Mouse (Mus musculus) stomach, embryonic 14.5 days (tissue): ENCODE measurements around the gene Knop1. TPM values are rescaled to one million over a fixed set of nuclear protein-coding genes. Genes with fewer than 3 reads are reported as not detected.
A peak's percentile ranks its signal among the peaks of the same experiment; 100 is the strongest.

Source experiments
- ATAC-seq: fragments of 200-750 bp; cut with Nextera tagmentation; 2 replicates; pipeline ENCODE4 v1.8.0; 2017; ENCODE audit warnings: low read depth, moderate TSS enrichment; ENCODE audit not compliant: insufficient number of reproducible peaks, insufficient read depth, low FRiP score
- H3K27ac ChIP-seq: fragments of 300-500 bp; sonication (generic); 2 replicates; pipeline ENCODE4 v1.5.1; 2014; ENCODE audit warnings: mild to moderate bottlenecking, low read length, moderate library complexity, mixed read lengths
- H3K27me3 ChIP-seq: fragments of 300-500 bp; sonication (generic); 2 replicates; pipeline ENCODE4 v1.6.1; 2014; ENCODE audit warnings: low read length, control low read depth, mixed read lengths; ENCODE audit not compliant: control insufficient read depth, insufficient read depth
- H3K36me3 ChIP-seq: fragments of 300-500 bp; sonication (generic); 2 replicates; pipeline ENCODE4 v1.6.1; 2014; ENCODE audit warnings: mild to moderate bottlenecking, control low read depth, low read length, moderate library complexity, mixed read lengths; ENCODE audit not compliant: control insufficient read depth, insufficient read depth
- H3K4me1 ChIP-seq: fragments of 300-500 bp; sonication (generic); 2 replicates; pipeline ENCODE4 v1.6.1; 2014; ENCODE audit warnings: low read length, control low read depth, mixed read lengths; ENCODE audit not compliant: control insufficient read depth, insufficient read depth
- H3K4me2 ChIP-seq: fragments of 300-500 bp; sonication (generic); replicated peaks from 2 replicates; pipeline ENCODE4 v1.6.1; 2014; ENCODE audit warnings: low read depth, low read length, control low read depth
- H3K4me3 ChIP-seq: fragments of 300-500 bp; sonication (generic); 2 replicates; pipeline ENCODE4 v1.5.1; 2014; ENCODE audit warnings: low read depth, low read length, control low read depth
- H3K9ac ChIP-seq: fragments of 300-500 bp; sonication (generic); replicated peaks from 2 replicates; pipeline ENCODE4 v1.6.1; 2014; ENCODE audit warnings: low read depth, mild to moderate bottlenecking, control low read depth, low read length, moderate library complexity, mixed read lengths
- H3K9me3 ChIP-seq: fragments of 300-500 bp; sonication (generic); 2 replicates; pipeline ENCODE4 v1.6.1; 2016; ENCODE audit warnings: low read depth, low read length, control low read depth; ENCODE audit not compliant: control insufficient read depth
- WGBS: fragments of 180-500 bp; shearing (Covaris S2); extraction: QIAGEN DNeasy Blood & Tissue Kit; methylation state at CpG from one replicate; pipeline ENCODE4 v1.1.7; 2014; 5-methylcytosine and 5-hydroxymethylcytosine counted together
- polyA plus RNA-seq: library from polyadenylated mRNA; unstranded; fragments of >200 nt; fragmentation: Nextera tagmentation; extraction: Ambion mirVana; gene quantifications from 2 replicates; pipeline ENCODE4 v1.2.1, GENCODE M21; 2014

The Knop1 gene
- polyA plus RNA-seq = 108 and 112 TPM in 2 replicates

DNA sequence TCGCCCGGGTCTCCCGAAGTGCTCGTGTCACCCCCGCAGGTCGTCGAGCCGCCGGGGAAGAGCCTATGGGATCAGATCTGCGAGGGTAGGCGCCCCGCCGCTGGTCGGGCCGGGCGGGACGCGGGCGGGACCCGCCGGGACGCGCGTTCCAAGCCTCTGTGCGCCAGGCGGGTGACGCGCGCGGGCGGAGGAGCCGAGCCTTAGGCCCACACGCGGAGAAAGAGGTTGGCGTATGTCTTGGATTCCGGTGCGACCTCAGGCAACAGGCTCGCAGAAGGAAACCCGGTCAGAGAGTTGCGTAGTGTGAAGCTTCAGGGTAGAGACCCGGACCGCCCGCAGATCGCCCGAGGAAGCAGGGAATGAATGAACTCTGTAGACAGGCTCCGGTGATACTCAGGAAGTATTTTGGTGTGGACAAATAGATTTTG lies at the start of gene Knop1:
Knop1 (minus strand) TSS at position 378 of the 428 bp plus-strand sequence.
- peak; percentile 82 for ATAC-seq
- peaks cover 17% of the 10 kb centered on the region; the same call in 1 of the 2 replicates for H3K36me3 ChIP-seq
- peak within 1 kb of the TSS; percentile 60 for H3K9ac ChIP-seq
- peak within 1 kb of the TSS; percentile 55; the same call in 1 of the 2 replicates for H3K27ac ChIP-seq
- peak within 1 kb of the TSS; percentile 82 for H3K4me3 ChIP-seq
- H3K27me3 ChIP-seq = no peaks in the 10 kb centered on the region
- under 1% methylated on average over 46 of the region's 46 CpGs for WGBS
- peak within 1 kb of the TSS; percentile 48 for H3K4me2 ChIP-seq
- peaks cover 8% of the 10 kb centered on the region; the same call in 1 of the 2 replicates for H3K4me1 ChIP-seq
- no peaks in the 10 kb centered on the region for H3K9me3 ChIP-seq

GRCm38 (mm10) chr7:118904530-118904929 lies 48.5 kb upstream of the Knop1 start:
- ATAC-seq = no peak
- 81% methylated on average over 4 of the region's 4 CpGs for WGBS
- no peak overlapping the region for H3K27ac ChIP-seq

GRCm38 (mm10) chr7:118903879-118904278 lies 47.8 kb upstream of the Knop1 start:
- no peak overlapping the region for H3K27ac ChIP-seq

More at GRCm38 (mm10) chr7:118904530-118904929, 48.5 kb upstream of the Knop1 start:
- H3K9me3 ChIP-seq = no peaks in the 10 kb centered on the region
- no peaks in the 10 kb centered on the region for H3K27me3 ChIP-seq
- no peaks in the 10 kb centered on the region for H3K4me1 ChIP-seq
- no peaks in the 10 kb centered on the region for H3K36me3 ChIP-seq
- no peak overlapping the region for H3K4me2 ChIP-seq
- H3K9ac ChIP-seq = no peak overlapping the region
- H3K4me3 ChIP-seq = no peak overlapping the region

DNA sequence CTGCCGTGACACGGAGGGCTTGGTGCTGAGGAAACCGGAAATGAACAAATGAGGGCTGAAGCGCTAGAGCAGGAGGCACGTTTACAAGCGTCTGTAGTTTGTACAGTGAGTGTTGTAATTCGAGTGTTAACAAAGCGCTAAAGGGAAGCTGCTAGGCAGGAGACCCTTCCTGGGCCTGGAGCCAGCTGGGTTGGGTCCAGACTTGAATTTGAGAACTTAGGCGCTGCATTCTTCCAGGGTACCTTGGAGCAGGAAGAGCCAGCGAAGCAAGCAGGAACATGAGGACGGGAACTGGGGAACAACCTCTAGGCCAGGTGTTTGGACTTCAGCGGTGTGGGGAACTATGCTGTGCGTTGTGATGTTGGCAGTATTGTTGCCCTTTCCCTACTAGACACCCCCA lies 46.9 kb upstream of the Knop1 start:
- Histone ChIP-seq H3K4me3 (no peak overlapping the region), H3K9ac (no peak overlapping the region), H3K36me3 (no peaks in the 10 kb centered on the region), H3K27ac (peak overlapping the region; percentile 28; the same call in 1 of the 2 replicates), H3K27me3 (no peaks in the 10 kb centered on the region), H3K4me1 (no peaks in the 10 kb centered on the region), H3K9me3 (no peaks in the 10 kb centered on the region), H3K4me2 (peak overlapping the region; percentile 25)
- ATAC-seq = peak; percentile 78; the same call in 1 of the 2 replicates
- WGBS = 24% methylated on average over 13 of the region's 13 CpGs

More at GRCm38 (mm10) chr7:118903879-118904278, 47.8 kb upstream of the Knop1 start:
- H3K9ac ChIP-seq = no peak overlapping the region
- no peaks in the 10 kb centered on the region for H3K27me3 ChIP-seq
- no peak overlapping the region for H3K4me2 ChIP-seq
- no peaks in the 10 kb centered on the region for H3K36me3 ChIP-seq
- 91% methylated on average over 9 of the region's 9 CpGs for WGBS
- no peaks in the 10 kb centered on the region for H3K4me1 ChIP-seq
- H3K9me3 ChIP-seq = no peaks in the 10 kb centered on the region
- H3K4me3 ChIP-seq = no peak overlapping the region
- no peak for ATAC-seq

GRCm38 (mm10) chr7:118900090-118900489 lies 44.0 kb upstream of the Knop1 start:
- Histone ChIP-seq H3K4me3 (no peak overlapping the region), H3K4me1 (no peaks in the 10 kb centered on the region), H3K36me3 (no peaks in the 10 kb centered on the region), H3K27ac (no peak overlapping the region), H3K9ac (no peak overlapping the region), H3K27me3 (no peaks in the 10 kb centered on the region), H3K4me2 (no peak overlapping the region), H3K9me3 (no peaks in the 10 kb centered on the region)
- 76% methylated on average over 2 of the region's 2 CpGs for WGBS
- no peak for ATAC-seq

DNA sequence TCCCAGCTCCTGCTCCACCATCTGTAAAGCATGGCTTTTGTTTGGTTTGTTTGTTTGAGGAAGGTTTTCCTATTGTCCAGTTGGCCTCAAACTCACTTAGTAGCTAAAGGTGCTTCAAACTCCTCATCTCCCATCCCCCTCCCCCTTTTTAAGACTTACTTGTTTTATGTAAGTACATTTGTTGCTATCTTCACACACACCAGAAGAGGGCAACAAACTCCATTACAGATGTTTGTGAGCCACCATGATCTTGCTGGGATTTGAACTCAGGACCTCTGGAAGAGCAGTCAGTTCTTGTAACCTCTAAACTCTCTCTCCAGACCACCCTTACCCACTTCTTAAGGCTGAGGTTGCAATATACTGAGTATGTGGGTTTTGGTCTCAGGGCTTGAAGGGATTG lies 42.0 kb upstream of the Knop1 start:
- H3K9me3 ChIP-seq = no peaks in the 10 kb centered on the region
- H3K27me3 ChIP-seq = no peaks in the 10 kb centered on the region
- no peak overlapping the region for H3K4me3 ChIP-seq
- no peaks in the 10 kb centered on the region for H3K4me1 ChIP-seq
- H3K27ac ChIP-seq = no peak overlapping the region
- no peaks in the 10 kb centered on the region for H3K36me3 ChIP-seq
- no peak overlapping the region for H3K9ac ChIP-seq
- no peak overlapping the region for H3K4me2 ChIP-seq
- ATAC-seq = no peak

GRCm38 (mm10) chr7:118895469-118896450 lies 39.7 kb upstream of the Knop1 start:
- no peak overlapping the region for H3K4me3 ChIP-seq
- peak overlapping the region; percentile 41; the same call in 1 of the 2 replicates for H3K27ac ChIP-seq
- no peaks in the 10 kb centered on the region for H3K27me3 ChIP-seq
- no peak for ATAC-seq
- no peaks in the 10 kb centered on the region for H3K36me3 ChIP-seq
- no peak overlapping the region for H3K4me2 ChIP-seq
- no peaks in the 10 kb centered on the region for H3K4me1 ChIP-seq
- 60% methylated on average over 10 of the region's 10 CpGs for WGBS
- H3K9me3 ChIP-seq = no peaks in the 10 kb centered on the region
- no peak overlapping the region for H3K9ac ChIP-seq

DNA sequence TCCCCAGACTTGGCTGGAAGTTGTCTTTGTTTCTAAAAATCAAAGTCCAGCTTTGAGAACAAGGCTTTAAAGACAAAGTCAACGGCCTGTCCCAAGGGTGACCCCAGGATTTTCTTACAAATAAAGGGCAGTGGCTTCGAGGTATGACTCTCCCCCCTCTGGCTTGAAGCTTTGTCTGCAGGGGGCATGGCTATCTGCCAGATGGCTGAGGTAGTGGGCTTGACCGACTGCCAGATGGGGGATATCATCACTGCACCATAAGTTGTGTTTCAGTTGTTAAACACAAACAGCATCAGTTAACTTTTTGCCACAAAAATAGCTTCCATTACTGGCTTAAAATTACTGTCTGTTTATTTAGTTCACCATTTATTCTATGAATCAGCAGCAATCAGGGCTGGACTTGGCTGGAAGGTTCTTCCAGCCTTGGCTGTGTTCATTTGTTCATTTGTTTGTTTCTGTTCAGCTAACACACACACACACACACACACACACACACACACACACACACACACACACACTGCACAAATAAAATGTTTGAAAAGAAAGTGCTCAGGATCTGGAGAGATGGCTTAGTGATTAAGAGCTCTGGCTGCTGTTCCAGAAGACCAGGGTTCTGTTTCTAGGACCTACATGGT lies 33.1 kb upstream of the Knop1 start:
- H3K36me3 ChIP-seq = no peaks in the 10 kb centered on the region
- no peaks in the 10 kb centered on the region for H3K9me3 ChIP-seq
- H3K4me2 ChIP-seq = no peak overlapping the region
- H3K4me3 ChIP-seq = no peak overlapping the region
- H3K9ac ChIP-seq = no peak overlapping the region
- H3K27ac ChIP-seq = no peak overlapping the region
- H3K4me1 ChIP-seq = no peaks in the 10 kb centered on the region; the same call in 1 of the 2 replicates
- no peaks in the 10 kb centered on the region for H3K27me3 ChIP-seq
- ATAC-seq = no peak
- 19% methylated on average over 3 of the region's 3 CpGs for whole genome bisulfite sequencing
